Mouse (Mus musculus) intestine, postnatal 0 days (tissue): ENCODE measurements around the gene Gpn1. TPM values are rescaled to one million over a fixed set of nuclear protein-coding genes. Genes with fewer than 3 reads are reported as not detected.
"Not testable (repeated sequence)": the region's sequence is repeated elsewhere in the genome, so short reads cannot be mapped to it uniquely, and the experiment has no call there.

Experiments
- ATAC-seq: fragments of 200-750 bp; cut with Nextera tagmentation; 2 replicates; pipeline ENCODE4 v1.8.0; 2017; ENCODE audit warnings: mild to moderate bottlenecking, moderate TSS enrichment, moderate library complexity
- H3K27ac ChIP-seq: fragments of 300-500 bp; sonication (generic); 2 replicates; pipeline ENCODE4 v1.5.1; 2014; ENCODE audit warnings: mild to moderate bottlenecking, low read depth, low read length, moderate library complexity
- H3K27me3 ChIP-seq: fragments of 300-500 bp; sonication (generic); replicated peaks from 2 replicates; pipeline ENCODE4 v1.6.1; 2014; ENCODE audit warnings: low read length, mixed read lengths; ENCODE audit not compliant: control insufficient read depth, insufficient read depth
- H3K36me3 ChIP-seq: fragments of 300-500 bp; sonication (generic); 2 replicates; pipeline ENCODE4 v1.6.1; 2014; ENCODE audit warnings: mild to moderate bottlenecking, moderate library complexity; ENCODE audit not compliant: control insufficient read depth, insufficient read depth
- H3K4me1 ChIP-seq: fragments of 300-500 bp; sonication (generic); replicated peaks from 2 replicates; pipeline ENCODE4 v1.6.1; 2014; ENCODE audit warnings: antibody characterized with exemption, low read length, mixed read lengths; ENCODE audit not compliant: control insufficient read depth, insufficient read depth
- H3K4me2 ChIP-seq: fragments of 300-500 bp; sonication (generic); replicated peaks from 2 replicates; pipeline ENCODE4 v1.6.1; 2014; ENCODE audit warnings: low read depth, mild to moderate bottlenecking, moderate library complexity
- H3K4me3 ChIP-seq: fragments of 300-500 bp; sonication (generic); 2 replicates; pipeline ENCODE4 v1.5.1; 2014; ENCODE audit warnings: low read depth, low read length
- H3K9ac ChIP-seq: fragments of 300-500 bp; sonication (generic); 2 replicates; pipeline ENCODE4 v1.6.1; 2014; ENCODE audit warnings: mild to moderate bottlenecking, low read depth, low read length
- H3K9me3 ChIP-seq: fragments of 300-500 bp; sonication (generic); 2 replicates; pipeline ENCODE4 v1.6.1; 2016; ENCODE audit warnings: mixed run types; ENCODE audit not compliant: control insufficient read depth
- CTCF ChIP-seq: sonication (generic); IDR thresholded peaks from 2 replicates; pipeline ENCODE4 v1.5.1; 2016; ENCODE audit warnings: low read depth, mild to moderate bottlenecking, control low read depth, antibody characterized with exemption, moderate library complexity
- WGBS: fragments of 180-500 bp; shearing (Covaris S2); extraction: QIAGEN DNeasy Blood & Tissue Kit; methylation state at CpG from one replicate; pipeline ENCODE4 v1.1.7; 2014; 5-methylcytosine and 5-hydroxymethylcytosine counted together
- polyA plus RNA-seq: library from polyadenylated mRNA; unstranded; fragments of >200 nt; fragmentation: Nextera tagmentation; extraction: Ambion mirVana; gene quantifications from 2 replicates; pipeline ENCODE4 v1.2.1, GENCODE M21; 2015

The Gpn1 gene
- polyA plus RNA-seq, 1 experiment from 2014 or later = 14.1 TPM

DNA sequence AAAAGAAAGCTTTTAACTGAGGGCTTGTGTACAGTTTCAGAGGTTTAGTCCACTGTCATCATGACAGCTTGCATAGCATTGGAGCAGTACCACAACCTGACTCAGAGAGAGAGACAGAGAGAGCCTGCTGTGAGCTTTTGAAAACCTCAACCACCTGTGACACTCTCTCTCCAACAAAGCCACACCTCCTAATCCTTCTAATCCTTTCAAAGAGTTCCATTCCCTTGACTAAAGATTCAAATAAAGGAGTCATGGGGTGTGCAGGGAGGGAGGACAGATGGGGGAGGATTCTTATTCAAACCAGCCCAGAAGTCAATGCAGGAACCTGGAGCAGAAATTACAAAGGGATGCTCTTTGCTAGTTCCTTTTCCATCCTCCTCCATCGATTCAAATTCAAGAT lies 2.5 kb upstream of the Gpn1 start:
- H3K4me1 ChIP-seq = 0 out of 2 replicates have a peak, but pooled peaks cover 6% of the 10 kb centered on the region
- no peak for TF ChIP-seq CTCF
- H3K27ac ChIP-seq = no peak overlapping the region
- H3K4me3 ChIP-seq = no peak overlapping the region
- H3K36me3 ChIP-seq = 0 out of 2 replicates have a peak, but pooled peaks cover under 1% of the 10 kb centered on the region
- ATAC-seq = no peak
- no peaks in the 10 kb centered on the region for H3K9me3 ChIP-seq
- 66% methylated on average over 1 of the region's 1 CpGs for WGBS
- H3K9ac ChIP-seq = no peak overlapping the region
- no peak overlapping the region for H3K4me2 ChIP-seq
- no peaks in the 10 kb centered on the region for H3K27me3 ChIP-seq

DNA sequence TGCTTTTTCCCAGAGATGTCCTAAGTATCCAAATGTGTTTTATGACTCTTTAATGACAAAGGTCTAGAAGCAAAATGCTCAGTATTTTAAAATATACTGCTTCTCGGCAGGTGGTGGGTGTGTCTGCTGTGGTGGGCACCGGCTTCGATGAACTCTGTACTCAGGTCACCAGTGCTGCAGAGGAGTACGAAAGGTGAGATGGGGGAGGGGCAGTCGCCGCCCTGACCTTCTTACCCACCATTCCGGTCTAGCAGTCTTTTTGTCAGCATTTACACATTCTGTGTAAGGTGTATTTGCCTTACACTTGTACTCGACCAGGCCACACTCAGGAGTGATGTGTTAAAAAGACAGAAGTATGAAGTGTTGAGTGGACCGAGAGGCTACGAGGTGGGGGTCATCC lies 10.3 kb downstream of the Gpn1 start:
- TF ChIP-seq CTCF = no peak
- H3K36me3 ChIP-seq = peaks cover 64% of the 10 kb centered on the region
- WGBS = 57% methylated on average over 10 of the region's 10 CpGs

DNA sequence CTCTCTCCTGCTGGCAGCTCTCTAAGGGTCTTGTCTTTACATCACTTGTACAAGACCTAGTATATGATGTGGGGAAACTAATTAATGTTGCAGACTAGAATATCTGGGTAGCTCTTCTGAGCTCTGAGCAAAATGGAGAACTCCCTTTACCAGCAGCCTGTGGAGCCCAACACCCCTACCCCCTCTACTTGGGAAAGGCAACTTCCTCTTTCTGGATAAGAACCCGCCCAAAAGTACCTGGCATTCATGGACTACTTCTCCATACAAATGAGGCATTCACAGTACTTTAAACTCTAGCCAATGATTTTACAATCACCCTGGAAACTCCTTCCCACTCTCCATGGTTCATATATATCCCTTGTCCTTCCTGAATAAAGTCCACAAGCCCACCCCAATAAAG lies 17.9 kb downstream of the Gpn1 start:
- no peaks in the 10 kb centered on the region for H3K4me1 ChIP-seq
- peaks cover 57% of the 10 kb centered on the region for H3K36me3 ChIP-seq
- ATAC-seq = no peak
- H3K9me3 ChIP-seq = no peaks in the 10 kb centered on the region
- H3K9ac ChIP-seq = no peak overlapping the region
- TF ChIP-seq CTCF = no peak
- no peaks in the 10 kb centered on the region for H3K27me3 ChIP-seq
- 70% methylated on average over 1 of the region's 1 CpGs for WGBS
- H3K4me3 ChIP-seq = no peak overlapping the region
- H3K27ac ChIP-seq = no peak overlapping the region
- no peak overlapping the region for H3K4me2 ChIP-seq

More for the DNA sequence above, 10.3 kb downstream of the Gpn1 start:
- no peaks in the 10 kb centered on the region for H3K4me1 ChIP-seq
- H3K27me3 ChIP-seq = no peaks in the 10 kb centered on the region
- H3K9ac ChIP-seq = no peak overlapping the region
- no peak for ATAC-seq
- no peak overlapping the region for H3K4me2 ChIP-seq
- H3K9me3 ChIP-seq = no peaks in the 10 kb centered on the region
- no peak overlapping the region for H3K4me3 ChIP-seq
- no peak overlapping the region for H3K27ac ChIP-seq

DNA sequence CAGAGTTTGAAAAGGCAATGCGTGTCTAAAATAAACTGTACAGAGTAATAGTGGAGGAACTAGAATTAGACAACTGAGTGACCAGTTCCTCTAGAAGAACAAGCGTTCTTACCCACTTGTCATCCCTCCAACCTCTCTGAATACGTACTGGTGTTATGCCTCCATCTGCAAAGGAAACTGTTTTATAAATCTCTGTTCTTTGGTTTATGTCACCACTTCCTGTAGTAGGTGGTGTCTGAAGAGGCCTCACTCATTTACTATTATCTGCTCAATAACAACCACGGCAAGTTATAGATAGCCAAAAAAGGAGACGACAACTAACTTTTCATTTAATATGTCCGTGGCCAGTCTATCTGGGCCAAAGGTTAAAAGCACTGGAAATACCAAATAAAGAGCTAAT lies 26.0 kb downstream of the Gpn1 start:
- ATAC-seq = no peak
- 86% methylated on average over 6 of the region's 6 CpGs for WGBS
- Histone ChIP-seq H3K4me1 (0 out of 2 replicates have a peak, but pooled peaks cover 2% of the 10 kb centered on the region), H3K9ac (no peak overlapping the region), H3K9me3 (no peaks in the 10 kb centered on the region), H3K4me3 (no peak overlapping the region), H3K4me2 (no peak overlapping the region), H3K36me3 (peaks cover 53% of the 10 kb centered on the region), H3K27ac (no peak overlapping the region), H3K27me3 (no peaks in the 10 kb centered on the region)
- TF ChIP-seq CTCF = no peak

DNA sequence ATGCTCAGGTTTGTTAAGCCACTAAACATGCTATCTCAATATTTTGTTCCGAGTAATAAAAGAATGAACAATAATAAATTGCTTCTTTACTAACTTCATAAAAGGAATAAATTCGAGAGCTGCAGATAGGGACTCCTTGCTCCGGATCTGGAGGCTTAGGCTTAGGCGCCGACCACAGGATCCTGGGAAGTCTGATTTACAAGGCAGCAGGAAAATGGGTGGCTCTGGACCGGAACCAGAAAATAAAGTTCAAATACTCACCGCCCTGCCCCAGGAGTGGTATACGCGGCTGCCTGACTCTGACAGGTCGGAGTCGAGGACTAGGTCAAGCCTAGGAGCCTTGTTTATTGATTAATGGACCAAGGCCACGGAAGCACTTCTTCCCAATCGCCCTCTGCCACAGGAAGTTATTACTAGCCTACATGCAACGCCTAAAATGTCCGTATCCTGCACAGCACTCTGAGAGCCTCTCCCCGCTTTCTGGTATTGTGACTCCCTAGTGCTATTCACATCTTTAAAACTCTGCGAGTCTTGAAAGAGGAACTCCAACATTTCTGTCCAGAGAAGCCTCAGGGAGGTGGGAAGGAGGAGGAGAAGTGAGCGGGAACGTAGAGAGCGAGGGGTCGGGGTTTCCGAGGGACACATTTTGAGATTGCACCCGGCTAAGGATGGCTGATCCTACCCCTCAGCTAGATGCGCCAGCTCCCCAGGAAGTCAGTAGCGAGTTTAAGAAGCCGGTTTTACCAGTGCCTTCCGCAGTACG lies 32.0 kb downstream of the Gpn1 start, which contains the start of gene Slc4a1ap:
Gene Slc4a1ap, plus strand, starts transcription at position 642 of the 763 bp plus-strand sequence.
- H3K27ac ChIP-seq = peak within 1 kb of the TSS; percentile 70
- H3K27me3 ChIP-seq = no peaks in the 10 kb centered on the region
- peak; percentile 82 for ATAC-seq
- WGBS = 1% methylated on average over 28 of the region's 28 CpGs
- H3K36me3 ChIP-seq = peaks cover 29% of the 10 kb centered on the region
- H3K9ac ChIP-seq = peak within 1 kb of the TSS; percentile 75
- H3K9me3 ChIP-seq = no peaks in the 10 kb centered on the region
- peak within 1 kb of the TSS; percentile 96 for H3K4me3 ChIP-seq
- H3K4me1 ChIP-seq = peaks cover 9% of the 10 kb centered on the region; the same call in 1 of the 2 replicates
- H3K4me2 ChIP-seq = peak within 1 kb of the TSS; percentile 90
- no peak for TF ChIP-seq CTCF

DNA sequence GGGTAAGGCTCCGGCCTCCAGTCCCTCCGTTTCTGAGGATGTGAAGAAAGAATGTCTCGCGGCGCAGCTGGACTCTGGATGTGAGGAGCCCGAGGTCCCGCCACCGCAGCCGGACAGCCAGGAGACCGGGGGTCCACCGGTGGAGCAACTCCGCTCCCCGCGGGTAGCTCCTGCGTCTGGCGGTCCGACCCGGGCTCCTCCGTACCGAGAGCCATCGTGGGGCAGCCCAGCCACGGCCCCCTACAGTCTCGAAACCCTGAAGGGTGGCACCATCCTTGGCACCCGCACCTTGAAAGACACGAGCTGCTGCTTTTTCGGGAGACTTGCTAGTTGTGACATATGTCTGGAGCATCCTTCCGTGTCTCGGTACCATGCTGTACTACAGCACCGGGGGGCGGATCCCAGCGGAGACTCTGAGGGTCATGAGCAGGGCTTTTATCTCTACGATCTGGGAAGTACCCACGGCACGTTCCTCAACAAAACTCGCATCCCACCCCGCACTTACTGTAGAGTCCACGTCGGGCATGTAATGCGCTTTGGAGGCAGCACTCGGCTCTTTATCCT lies 32.7 kb downstream of the Gpn1 start:
- TF ChIP-seq CTCF = no peak
- Histone ChIP-seq H3K27me3 (no peaks in the 10 kb centered on the region), H3K27ac (peak overlapping the region; percentile 70; the same call in 1 of the 2 replicates), H3K9ac (peak overlapping the region; percentile 75), H3K4me3 (peak overlapping the region; percentile 96), H3K9me3 (no peaks in the 10 kb centered on the region), H3K36me3 (peaks cover 33% of the 10 kb centered on the region), H3K4me1 (peaks cover 9% of the 10 kb centered on the region; the same call in 1 of the 2 replicates), H3K4me2 (peak overlapping the region; percentile 90)
- WGBS = 2% methylated on average over 40 of the region's 40 CpGs
- ATAC-seq = peak; percentile 46

DNA sequence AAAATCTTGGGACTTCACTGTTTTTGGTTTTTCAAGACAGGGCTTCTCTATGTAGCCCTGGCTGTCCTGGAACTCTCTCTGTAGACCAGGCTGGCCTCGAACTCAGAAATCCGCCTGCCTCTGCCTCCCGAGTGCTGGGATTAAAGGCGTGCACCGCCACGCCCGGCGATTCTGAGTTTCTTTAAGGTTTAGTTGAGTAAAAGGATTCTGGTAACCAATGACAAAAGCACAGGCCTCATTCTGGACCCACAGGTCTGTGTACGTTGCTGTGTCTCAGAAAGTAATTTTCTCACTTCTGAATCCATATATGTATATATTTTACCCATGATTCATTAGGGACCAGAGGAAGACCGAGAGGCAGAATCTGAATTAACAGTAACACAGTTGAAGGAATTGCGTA lies 33.2 kb downstream of the Gpn1 start, which contains the start of gene Supt7l:
Gene Supt7l, minus strand, starts transcription at position 101 of the 400 bp plus-strand sequence.
- WGBS = 77% methylated on average over 11 of the region's 11 CpGs

More for the DNA sequence above, 33.2 kb downstream of the Gpn1 start, which contains the start of gene Supt7l:
- not testable (repeated sequence) for H3K4me1 ChIP-seq, H3K9me3 ChIP-seq, H3K27me3 ChIP-seq, ATAC-seq
- Histone ChIP-seq H3K4me3 (peak within 1 kb of the TSS; percentile 96), H3K36me3 (peaks cover 33% of the 10 kb centered on the region), H3K27ac (peak within 1 kb of the TSS; percentile 70), H3K4me2 (peak within 1 kb of the TSS; percentile 90), H3K9ac (peak within 1 kb of the TSS; percentile 75)
